Mouse (Mus musculus): ENCODE measurements around the gene Dock8. TPM values are rescaled to one million over a fixed set of nuclear protein-coding genes. Genes with fewer than 3 reads are reported as not detected.

The Dock8 gene
- total RNA-seq, 2 experiments from 2014 or later, result 89.8 to 168 TPM

- ATAC-seq (ENCODE audit: poor library complexity, severe bottlenecking), result peak; percentile 77
These were observed 2.3 kb upstream of the Dock8 start for GRCm38 (mm10) chr19:24996815-24997704.

- ATAC-seq (ENCODE audit: poor library complexity, severe bottlenecking), result no peak
These were observed 773 bp upstream of the Dock8 start for GRCm38 (mm10) chr19:24998561-24998960.

- no peak for ATAC-seq (ENCODE audit: poor library complexity, severe bottlenecking)
These were observed 819 bp downstream of the Dock8 start for GRCm38 (mm10) chr19:25000153-25000552.

DNA sequence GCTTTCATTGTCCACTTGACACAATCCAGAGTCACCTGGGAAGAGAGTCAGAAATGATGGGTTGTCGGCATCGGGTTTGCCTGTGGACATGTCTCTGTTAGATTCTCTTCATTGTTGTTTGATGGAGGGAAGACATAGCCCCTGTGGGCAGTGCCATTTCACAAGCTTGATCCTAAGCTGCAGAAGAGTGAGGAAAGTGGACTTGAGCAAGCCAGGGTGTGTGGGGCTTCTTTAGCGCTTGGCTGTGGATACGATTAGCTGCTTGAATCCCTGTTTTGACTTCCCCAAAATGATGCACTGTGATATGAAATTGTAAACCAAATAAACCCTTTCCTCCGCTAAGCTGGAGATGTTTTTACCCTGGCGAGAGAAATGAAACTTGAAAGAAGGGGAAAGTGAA lies 2.7 kb downstream of the Dock8 start:
- ATAC-seq (ENCODE audit: poor library complexity, severe bottlenecking), result peak; percentile 27

GRCm38 (mm10) chr19:25002828-25003227 lies 3.5 kb downstream of the Dock8 start:
- 0 out of 2 replicates have a peak, but pooled peaks have one; percentile 25 for ATAC-seq (ENCODE audit: poor library complexity, severe bottlenecking)

DNA sequence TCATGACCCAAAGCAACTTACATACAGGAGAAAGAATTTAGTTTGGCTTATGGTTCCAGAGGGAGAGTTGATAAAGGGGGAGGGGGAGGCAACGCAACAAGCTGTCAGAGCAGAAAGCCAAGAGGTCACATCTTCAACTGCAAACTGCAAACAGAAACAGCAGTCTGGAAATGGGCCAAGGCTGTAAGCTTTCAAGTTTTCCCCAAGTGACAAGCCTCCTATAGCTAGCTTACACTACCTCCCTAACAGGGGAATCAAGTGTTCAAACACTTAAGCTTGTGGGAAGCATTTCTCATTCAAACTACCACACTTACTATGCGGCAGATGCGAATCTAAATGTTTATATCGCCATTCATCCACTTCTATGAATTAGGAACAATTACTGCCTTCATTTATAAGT lies 4.5 kb downstream of the Dock8 start:
- no peak for ATAC-seq (ENCODE audit: poor library complexity, severe bottlenecking)

- ATAC-seq (ENCODE audit: poor library complexity, severe bottlenecking), result peak; percentile 44
These were observed 7.4 kb downstream of the Dock8 start for GRCm38 (mm10) chr19:25006686-25007085.

DNA sequence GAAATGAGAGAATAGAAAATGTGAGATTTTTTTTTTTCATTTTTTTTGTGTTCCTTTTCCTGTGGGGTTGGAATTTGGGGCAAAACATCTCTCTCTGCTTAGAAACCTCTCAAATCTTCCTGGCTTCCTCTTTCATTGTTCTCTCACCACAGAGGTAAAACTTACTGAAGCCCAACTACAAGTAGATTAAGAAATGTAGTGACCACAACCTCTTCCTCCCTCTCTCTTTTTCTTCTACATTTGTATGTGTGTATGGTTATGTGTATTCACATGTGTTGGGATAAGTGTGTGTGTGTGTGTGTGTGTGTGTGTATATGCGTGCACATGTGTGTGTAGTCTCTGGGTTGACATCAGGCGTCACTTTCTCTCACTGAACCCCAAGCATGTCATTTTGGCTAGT lies 9.2 kb downstream of the Dock8 start:
- peak; percentile 77 for ATAC-seq (ENCODE audit: poor library complexity, severe bottlenecking)

DNA sequence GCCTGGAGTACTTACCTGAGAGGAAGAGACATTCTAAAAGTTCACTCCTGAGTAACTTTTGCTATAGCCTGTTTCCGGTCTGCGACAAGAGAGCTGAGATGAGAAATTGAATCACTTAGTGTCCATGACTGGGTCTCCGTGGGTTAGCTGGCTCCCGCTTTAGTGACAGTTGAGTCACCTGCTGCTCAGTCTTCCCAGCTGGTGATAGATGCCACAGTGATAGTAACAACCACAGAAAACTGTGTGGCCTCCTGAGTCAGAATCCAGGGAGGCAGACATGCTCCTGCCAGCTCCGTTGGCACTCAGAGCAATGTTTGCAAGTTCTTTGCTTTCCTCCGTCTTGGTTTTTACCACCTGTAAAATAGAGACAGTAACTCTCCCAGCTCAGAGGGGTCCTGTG lies 23.4 kb downstream of the Dock8 start:
- ATAC-seq (ENCODE audit: poor library complexity, severe bottlenecking), result no peak

- no peak for ATAC-seq (ENCODE audit: poor library complexity, severe bottlenecking)
These were observed 32.4 kb downstream of the Dock8 start for GRCm38 (mm10) chr19:25031765-25032164.

DNA sequence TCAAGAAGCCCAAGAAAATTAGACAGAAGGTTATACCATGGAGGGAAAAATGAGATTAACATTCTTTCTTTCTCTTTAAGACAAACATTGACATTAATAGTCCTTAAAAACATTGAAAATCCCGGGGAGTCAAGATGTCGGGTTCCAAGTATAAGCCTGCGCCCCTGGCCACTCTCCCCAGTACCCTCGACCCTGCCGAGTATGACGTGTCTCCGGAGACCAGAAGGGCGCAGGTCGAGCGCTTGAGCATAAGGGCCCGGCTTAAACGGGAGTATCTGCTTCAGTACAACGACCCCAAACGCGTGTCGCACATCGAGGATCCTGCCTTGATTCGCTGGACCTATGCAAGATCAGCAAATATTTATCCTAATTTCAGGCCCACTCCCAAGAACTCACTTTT lies 33.7 kb downstream of the Dock8 start:
- ATAC-seq (ENCODE audit: poor library complexity, severe bottlenecking), result peak; percentile 71

- no peak for ATAC-seq (ENCODE audit: poor library complexity, severe bottlenecking)
These were observed 36.5 kb downstream of the Dock8 start for GRCm38 (mm10) chr19:25035825-25036224.

DNA sequence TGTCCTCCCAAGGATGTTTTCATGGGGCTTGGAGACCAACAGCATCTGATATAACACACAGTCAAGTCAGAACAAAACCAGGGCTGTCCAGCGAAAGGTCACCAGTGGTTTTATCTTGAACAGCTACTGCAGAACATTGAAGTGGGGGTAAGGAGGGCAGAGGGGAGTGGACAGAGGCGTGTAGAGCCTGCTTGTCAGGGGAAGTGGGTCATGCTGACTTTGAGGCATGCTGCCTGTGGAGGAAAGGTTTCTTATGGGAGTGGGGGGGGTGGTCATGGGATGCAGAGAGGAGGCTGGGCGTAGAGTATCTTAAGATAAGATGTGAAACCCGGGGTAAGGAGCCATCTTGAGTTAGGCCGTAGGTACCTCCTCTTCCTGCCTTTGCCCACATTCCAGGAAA lies 37.5 kb downstream of the Dock8 start:
- ATAC-seq (ENCODE audit: poor library complexity, severe bottlenecking), result no peak

DNA sequence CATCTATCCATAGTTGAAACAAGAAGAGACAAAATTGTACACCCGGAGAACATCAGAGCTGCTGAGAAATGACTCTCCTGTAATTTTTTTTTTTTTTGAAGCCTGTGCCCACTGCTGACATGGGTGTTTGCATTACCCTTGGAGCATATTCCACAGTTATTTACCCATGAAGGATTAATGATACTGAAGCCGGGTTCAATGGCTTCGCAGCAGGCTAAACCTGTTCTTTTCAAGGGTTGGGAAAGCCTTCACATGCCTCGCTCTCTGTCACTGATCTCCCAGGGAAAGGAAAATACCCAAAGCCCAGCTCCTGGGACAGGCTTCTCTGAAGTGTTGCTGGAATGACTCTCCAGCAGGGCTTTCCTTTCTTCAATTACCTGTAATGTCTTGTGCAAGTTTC lies 37.9 kb downstream of the Dock8 start:
- ATAC-seq (ENCODE audit: poor library complexity, severe bottlenecking), result no peak

- no peak for ATAC-seq (ENCODE audit: poor library complexity, severe bottlenecking)
These were observed 39.0 kb downstream of the Dock8 start for GRCm38 (mm10) chr19:25038293-25038692.

- ATAC-seq (ENCODE audit: poor library complexity, severe bottlenecking), result no peak
These were observed 41.9 kb downstream of the Dock8 start for GRCm38 (mm10) chr19:25041209-25041608.

- no peak for ATAC-seq (ENCODE audit: poor library complexity, severe bottlenecking)
These were observed 43.6 kb downstream of the Dock8 start for GRCm38 (mm10) chr19:25042973-25043372.

GRCm38 (mm10) chr19:25044057-25044456 lies 44.7 kb downstream of the Dock8 start:
- ATAC-seq (ENCODE audit: poor library complexity, severe bottlenecking), result no peak

GRCm38 (mm10) chr19:25052355-25052754 lies 53.0 kb downstream of the Dock8 start:
- peak; percentile 98 for ATAC-seq (ENCODE audit: poor library complexity, severe bottlenecking)

DNA sequence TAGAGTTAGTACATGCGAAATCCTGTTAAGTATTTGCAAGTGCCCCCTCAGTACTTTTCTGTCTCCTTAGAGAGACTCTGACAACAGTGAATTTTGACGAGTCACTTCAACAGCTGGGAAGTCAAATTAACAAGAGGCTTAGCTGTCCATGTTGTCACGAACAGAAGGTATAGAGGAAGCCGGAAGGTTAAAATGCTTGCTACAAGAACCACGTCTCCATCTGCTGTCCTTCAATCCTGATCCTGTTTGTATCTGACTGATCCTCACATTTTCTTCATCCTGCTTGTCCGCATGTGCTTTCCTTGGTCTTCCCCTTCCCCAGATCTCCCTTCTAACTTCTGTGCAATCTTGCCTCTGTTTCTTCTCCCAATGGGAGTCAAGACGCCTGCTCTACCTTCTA lies 53.8 kb downstream of the Dock8 start:
- no peak for ATAC-seq (ENCODE audit: poor library complexity, severe bottlenecking)

DNA sequence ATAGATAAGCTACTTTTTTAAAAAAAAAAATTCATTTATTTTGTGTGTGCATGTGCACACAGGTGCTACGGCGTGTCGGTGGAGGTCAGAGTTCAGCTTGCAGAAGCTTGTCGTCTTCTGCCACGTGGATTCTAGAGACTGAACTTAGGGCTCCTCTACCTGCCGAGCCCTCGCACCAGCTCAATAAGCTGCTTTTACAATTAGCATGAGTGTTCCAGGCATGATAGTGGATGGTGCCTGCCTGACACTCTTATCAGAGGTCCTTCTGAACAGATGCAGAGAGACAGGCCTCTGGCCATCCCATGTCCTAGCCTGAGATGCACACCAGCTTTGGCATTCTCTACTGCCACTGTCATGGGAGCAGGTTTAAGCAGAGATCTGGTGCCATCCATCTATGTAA lies 55.7 kb downstream of the Dock8 start:
- no peak for ATAC-seq (ENCODE audit: poor library complexity, severe bottlenecking)

- no peak for ATAC-seq (ENCODE audit: poor library complexity, severe bottlenecking)
These were observed 56.2 kb downstream of the Dock8 start for GRCm38 (mm10) chr19:25055559-25055958.

DNA sequence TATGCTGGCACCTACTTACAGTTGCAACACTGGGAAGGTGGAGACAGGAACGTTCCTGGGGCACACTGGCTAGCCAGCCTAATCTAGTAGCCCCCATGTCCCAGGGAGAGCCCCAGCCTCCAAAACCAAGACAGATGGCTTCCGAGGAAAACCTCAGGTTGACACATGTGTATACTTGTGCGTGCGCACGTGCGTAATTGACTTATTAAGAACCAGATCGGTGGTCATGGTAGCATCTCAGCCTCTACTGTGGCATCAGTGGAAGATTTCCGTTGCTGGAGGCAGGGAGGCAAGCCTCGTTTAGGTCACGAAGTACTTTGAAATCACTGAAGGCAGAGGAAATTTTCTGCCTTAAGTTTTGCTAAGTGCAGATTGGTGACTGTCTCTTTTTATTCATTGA lies 56.9 kb downstream of the Dock8 start:
- no peak for ATAC-seq (ENCODE audit: poor library complexity, severe bottlenecking)

Data from megakaryocyte, adult 5-6 weeks (primary cell).